Mouse (Mus musculus): ENCODE data around the gene Fosl1.

- TF ChIP-seq CTCF (IDR thresholded peaks at IDR 0.05; ENCODE audit: insufficient read depth, low read depth, low read length): peak; percentile 4; the same call in 1 of the 2 replicates
- no peak for TF ChIP-seq POLR2A (IDR thresholded peaks at IDR 0.05; ENCODE audit: insufficient read depth, low read depth, low read length)
Observed at GRCm38 (mm10) chr19:5456241-5456921, 9.0 kb downstream of the Fosl1 start.

Measured in olfactory bulb, adult 2 months (tissue).